Mouse (Mus musculus) bone marrow, adult 2 months (tissue): Measurements from ENCODE around the gene Hoga1.

Experiments
- CTCF ChIP-seq: fragments of 200-500 bp; IDR thresholded peaks from 2 replicates; pipeline ENCODE4 v1.5.1; 2011; ENCODE audit warnings: low read length, control low read depth; ENCODE audit not compliant: control insufficient read depth, insufficient read depth
- POLR2A ChIP-seq: fragments of 200-500 bp; IDR thresholded peaks from 2 replicates; pipeline ENCODE4 v1.6.1; 2011; ENCODE audit warnings: low read depth, mild to moderate bottlenecking, control low read depth, low read length, borderline replicate concordance; ENCODE audit not compliant: control insufficient read depth

DNA sequence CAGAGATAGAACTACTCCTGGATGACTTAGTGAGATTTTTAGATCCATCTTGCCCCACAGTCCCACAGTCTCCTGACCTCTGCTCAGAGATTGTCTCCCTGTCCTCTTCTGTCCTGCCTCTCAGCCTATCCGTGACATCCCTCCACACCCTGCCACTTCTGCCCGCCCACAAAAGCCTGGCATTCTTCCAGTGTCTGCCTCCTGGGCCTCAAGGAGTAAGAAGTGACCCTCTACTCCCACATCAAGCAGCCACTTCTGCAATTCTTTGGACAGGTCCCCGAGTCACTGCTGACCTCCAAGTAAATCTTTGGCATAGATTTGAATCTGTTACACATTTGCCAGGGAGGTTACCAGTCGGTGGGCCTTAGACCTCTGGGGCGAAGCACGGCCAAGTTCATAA, 8.8 kb downstream of the Hoga1 start:
- TF ChIP-seq CTCF (no peak), POLR2A (no peak)
